Mouse (Mus musculus) R1 (cell line): ENCODE data around the gene Mok.

Experiments used
- DNase-seq: peaks from one replicate; pipeline ENCODE4 v3.0.0-alpha.2; 2018; ENCODE audit warnings: low read depth, low spot score

The Mok gene

DNA sequence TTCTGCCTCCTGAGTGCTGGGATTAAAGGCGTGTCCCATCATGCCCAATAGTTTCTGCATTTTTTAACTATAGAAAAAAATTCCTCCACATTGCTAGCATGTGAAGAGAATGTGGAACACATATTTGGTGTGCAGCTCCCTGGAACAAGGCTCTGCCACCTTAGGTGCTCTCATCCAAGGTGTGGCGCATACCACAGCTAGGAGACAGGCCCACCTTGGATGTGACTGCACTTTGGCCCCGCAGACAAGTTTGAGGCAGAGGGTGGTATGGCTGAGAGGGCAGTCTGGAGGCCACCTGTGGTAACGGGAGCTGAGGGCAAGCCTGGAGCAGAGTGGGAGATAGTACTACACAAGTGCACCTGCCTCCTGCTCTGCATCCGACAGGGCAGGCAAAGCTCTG, 31.9 kb downstream of the Mok start:
- DNase-seq: no peak

DNA sequence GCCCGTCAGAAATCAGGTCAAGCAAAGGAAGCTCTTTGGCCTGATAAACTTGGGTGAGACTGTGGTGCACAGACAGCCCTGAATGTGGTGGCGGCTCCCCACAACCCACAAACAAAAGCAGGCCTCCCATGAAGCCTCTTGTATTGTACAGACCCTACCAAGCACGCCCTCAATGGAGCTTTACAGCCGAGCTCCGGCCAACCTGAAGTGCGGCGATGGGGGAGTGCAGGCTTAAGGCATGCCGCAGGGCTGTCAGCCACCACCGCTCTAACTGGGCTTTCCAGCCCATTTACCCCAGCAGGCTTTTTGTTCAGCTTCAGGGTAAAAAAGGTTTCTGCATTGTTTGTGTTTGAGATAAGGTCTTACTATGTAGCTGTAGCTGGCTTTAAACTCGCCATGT, 32.3 kb downstream of the Mok start:
- DNase-seq: peak; percentile 43

DNA sequence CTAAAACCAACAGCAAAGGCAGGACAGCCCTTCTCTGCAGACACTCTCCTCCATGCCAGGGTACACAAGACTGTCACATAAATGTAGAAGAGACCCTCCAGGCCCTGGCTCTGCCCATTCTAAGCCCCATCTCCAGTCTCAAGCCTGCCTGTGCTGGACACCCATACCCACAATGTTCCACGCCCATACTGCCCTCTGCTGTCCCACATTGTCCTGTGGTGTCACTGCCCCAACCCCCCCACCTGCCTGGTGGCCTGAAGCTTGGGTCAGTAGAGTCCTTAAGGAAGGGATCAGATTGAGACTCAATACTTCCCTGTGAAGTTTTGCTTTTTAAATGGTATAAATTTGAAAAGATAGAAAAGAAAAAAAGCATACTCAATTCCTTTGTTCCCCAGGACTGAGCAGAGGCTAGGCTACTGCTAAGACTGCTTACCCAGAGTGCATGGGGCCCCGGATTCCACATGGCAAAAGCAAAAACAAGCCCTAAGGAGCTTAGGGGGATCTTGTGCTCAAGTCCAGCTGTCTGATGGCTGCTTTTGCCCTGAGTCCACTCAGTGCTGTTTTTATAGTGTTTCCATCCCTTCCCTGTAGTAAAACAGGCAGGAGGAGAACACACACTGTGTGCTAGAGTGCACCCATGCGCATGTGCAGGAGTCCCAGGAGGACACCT, 34.3 kb downstream of the Mok start:
- DNase-seq: no peak

DNA sequence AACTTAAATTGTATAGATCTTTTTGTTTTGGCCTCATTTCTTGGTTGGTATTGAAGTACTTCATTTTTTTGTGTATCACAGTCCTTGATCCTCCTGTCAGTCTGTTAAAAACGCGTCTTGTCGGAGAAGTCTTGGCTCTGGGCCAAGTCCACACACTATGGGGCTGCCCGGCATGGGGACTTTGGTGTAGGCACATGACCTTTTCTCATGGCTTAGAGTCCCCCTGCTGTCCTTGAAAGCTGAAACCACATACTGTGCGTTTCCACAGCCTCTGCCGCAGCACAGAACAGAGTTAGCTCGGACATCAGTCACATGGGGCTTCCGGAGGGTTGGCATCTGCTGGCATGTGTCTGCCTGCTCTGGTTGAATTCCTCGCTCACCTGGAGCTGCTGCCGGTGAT, 36.5 kb downstream of the Mok start:
- DNase-seq: peak; percentile 57

DNA sequence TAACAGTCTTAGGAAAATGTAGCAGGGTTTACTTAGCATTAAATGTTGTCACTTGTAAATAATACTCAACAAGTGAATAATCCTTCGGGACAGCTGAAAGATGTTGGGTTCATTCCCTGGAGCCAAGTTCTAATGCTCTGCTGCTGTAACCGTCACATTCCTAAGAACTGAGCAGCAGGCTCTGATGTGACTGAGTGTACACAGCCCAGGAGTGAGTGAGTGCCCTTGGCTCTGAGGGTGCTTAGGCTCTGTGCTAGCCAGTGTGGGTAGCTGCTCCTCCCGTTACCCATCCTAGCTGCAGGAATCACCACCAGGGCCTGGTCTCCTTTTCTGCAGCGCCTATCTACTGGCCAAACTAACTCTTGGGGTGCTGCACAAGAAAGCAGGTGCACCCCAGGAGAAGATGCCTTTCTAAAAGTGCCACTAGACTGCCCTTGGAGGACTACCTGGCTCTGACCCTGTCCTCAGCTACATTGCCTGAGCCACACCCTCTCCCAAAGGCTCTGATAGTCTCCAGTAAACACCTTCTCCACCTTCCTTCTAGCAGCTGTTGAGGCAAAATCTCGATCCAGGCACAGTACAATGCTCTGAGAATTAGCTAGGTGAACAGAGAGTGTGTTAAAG, 38.0 kb downstream of the Mok start:
- DNase-seq: no peak

DNA sequence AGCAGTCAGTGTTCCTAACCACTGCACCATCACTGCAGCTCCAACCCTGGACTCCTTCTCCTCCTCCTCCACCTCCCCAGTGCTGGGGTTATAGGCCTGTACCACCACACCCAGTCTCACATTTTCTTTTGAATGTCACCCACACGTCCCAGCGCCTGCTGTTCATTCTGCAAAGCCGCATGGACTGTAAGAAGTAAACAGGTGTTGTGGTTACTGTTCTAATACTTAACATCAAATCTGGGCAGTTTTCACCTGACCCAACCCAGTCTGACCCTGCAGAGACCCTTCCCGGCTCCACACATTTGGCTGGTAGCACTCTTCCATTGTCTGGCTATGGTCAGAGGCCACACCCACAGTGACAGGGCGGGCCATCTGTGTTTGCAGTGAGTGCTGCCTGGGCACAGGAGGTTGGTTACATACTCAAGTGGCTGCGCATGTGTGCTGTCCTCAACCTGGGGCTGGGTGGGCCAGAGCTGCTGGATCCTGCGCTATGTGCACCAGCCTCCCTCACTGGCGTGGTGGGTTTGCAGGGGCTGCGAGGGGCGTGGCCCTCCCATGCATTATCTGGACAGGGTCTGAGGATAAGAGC, 38.8 kb downstream of the Mok start:
- DNase-seq: peak; percentile 49

DNA sequence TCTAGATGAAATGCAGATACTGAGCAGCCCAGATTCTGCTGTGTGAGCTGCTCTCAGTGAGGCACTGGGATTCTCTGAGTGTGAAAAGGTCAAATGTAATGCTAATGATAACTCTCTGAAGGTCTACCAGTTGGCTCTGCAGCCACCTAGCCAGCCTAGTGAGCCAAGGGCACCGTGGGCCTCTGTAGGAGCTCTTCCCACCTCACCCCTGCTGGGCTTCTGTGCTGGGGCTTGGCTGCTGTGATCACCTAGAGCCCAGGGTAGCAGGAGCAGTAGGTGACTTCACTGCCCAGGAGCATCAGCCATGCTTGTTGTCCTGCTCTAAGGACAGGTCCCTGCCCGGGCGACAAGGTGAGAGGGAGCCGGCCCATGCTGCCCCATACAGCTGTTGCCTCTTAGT, 41.5 kb downstream of the Mok start:
- DNase-seq: no peak

DNA sequence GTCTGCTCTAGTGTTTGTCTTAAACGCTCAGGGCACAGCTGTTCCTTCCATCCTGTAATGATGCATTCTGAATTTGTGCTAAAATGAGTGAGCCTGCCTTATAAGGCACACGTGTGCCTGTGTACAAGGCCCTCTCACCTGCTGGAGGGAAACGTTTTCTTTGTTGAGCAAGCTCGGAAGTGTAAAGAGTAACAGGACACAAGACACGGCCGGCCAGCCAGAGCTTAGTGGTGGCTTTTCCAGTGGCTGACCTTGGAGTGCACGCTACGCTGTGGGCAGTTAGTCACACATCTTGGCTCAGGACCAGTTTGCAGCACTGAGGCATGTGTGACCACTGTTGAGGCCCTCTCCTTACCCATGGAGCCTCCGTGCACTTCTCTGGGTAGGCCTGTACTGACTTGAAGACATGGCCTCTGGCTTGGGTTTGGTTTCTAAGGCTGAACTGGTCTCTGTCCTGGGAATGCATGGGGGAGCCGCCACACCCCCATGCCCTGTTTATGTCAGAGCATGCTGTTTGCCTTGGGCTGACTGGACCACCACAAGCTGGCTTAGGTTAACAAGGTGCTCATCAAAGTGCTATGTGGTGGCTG, 42.8 kb downstream of the Mok start:
- no peak for DNase-seq

DNA sequence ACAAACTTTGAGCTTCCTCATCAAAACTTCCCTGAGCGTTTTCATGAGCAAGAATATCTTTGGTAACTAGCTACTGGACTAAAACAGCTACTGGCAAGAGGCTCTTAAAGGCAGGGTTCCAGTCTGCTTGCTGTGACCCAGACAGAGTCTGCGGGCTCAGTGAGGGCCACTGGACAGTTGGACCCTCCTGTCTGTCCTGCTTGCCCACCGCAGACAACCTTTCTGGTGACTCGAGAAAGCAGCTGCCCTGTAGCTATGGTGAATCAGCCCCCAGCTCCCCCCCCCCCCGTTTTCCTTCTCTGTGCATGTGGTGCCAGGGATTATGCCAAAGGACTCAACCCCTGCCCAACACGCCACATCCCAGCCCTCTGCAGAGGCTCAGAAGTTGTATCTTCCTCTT, 43.5 kb downstream of the Mok start:
- no peak for DNase-seq

DNA sequence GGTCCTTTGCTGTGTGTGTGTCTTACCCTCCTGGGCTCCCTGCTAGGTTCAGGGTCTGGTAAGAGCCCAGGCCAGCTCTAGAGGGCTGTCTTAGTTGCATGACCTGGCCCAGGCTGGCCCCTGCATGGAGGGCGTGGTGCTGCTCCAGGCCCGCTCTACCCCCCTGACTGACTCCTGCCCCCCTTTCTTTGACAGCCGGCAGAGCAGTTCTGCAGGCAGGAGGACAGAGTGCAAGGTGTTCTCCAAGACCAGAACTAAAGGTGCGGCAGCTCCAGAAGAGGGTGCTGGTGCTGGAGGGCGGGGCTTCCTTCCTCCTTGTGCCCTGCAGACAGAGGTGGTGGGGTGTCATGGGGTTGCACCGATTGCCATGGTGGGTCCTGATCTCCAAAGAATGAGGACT, 44.0 kb downstream of the Mok start:
- DNase-seq: no peak

DNA sequence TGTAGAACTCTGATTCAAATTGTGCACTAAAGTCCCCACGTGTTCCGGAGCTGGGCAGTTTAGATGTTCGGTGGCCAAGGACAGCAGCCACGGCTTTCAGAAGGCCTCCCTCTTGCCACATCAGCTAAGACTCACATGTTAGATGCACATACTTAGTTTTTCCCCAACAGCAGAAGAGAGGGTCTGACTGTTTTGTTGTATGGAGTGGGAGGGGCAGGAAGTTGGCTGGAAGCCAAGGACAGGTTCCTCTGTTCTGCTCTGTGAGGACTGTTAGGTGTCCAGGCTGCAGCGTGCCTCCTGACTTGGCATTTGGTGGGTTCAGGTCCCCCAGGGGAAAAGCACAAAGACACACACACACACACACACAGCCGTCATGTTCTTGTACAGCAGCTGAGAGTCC, 45.7 kb downstream of the Mok start:
- DNase-seq: peak; percentile 38

DNA sequence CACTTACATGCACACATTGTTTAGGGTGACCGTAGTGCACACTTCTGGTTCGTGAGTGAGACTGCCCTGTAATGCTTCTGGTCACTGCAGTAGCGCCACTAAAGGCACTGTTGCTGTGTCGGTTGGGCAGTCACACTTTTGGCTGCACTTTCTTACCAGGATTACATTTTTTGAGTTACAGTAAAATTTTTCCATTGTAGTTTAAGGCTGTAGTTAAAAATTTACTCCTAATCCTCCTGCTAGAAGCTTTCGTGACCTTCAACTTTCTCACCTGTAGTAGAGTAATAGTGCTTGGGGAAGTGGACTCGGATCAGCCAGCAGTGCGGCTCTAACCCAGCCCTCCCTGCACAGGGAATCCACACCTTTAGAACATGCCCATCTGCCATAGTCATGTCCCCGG, 49.7 kb downstream of the Mok start:
- DNase-seq: no peak

DNA sequence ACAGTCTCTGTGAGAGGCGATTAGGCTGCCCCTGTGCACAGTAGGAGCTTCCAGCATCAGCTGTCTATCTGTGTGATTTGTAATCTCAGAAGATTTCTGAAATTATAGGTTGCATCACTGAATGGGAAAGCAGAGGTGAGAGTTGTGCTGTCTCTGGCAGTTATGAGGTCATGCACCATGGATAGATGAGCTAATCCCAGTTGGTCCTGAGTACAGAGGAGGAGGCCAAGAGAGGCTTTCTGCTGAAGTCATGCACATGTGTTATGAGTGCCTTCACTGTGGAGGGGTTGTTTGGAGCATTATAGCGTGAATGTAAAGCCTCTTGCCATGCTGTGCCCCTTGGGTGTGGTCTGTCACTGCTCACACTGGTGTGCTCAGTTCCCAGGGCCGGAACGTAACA, 50.2 kb downstream of the Mok start:
- DNase-seq: no peak

DNA sequence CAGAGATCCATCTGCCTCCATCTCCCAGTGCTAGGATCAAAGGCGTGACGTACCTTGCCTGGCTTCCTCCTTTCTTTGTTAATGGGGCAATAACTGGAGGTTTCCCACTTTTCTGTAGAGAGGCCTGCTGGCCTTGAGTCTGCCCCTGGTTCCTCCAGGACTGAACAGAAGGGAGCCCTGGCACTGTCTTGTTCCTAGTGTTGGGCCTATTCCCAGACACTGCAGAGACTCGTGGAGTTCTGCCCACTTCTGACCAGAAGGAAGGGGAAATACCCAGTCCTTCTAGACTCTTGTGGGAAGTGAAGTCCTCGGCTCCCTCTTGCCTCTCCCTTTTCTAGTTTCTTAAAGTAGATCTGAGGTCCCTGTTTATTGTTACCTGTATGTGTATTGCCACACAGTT, 54.5 kb downstream of the Mok start:
- no peak for DNase-seq

DNA sequence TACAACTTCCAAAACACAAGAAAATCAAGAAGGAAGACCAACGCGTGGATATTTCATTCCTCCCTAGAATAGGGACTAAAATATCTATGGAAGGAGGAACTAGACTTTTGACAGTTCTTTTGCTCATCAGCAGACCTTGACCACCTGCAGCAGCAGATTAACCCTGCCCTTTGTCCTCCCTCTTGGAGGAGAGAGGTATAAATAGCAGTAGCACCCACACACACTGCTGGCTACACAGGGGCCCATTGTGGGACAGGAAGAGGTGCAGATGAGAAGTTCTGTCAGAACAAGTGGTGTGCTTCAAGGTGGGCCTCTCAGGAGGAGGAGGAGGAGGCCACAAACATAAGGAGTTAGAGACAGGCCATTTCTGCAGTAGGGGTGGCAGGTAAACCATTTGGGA, 56.5 kb downstream of the Mok start:
- no peak for DNase-seq

DNA sequence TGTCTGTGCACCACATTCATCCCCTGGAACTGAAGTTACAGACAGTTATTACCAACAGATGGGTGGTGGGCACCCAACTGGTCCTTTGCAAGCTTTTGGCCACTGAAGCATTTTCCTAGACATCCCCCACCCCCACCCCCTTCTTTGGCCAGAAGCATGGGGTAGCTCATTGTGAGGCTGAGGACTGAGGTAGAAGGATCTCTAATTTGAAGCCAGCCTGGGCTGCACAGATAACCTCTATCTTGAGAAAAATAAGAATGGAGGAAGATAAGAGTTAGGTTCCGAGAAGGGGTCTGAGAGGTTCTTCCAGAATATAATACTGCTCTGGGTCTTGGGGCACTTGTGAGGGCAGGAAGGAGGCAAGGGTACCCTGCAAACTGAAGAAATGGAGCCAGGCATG, 58.5 kb downstream of the Mok start:
- DNase-seq: no peak

DNA sequence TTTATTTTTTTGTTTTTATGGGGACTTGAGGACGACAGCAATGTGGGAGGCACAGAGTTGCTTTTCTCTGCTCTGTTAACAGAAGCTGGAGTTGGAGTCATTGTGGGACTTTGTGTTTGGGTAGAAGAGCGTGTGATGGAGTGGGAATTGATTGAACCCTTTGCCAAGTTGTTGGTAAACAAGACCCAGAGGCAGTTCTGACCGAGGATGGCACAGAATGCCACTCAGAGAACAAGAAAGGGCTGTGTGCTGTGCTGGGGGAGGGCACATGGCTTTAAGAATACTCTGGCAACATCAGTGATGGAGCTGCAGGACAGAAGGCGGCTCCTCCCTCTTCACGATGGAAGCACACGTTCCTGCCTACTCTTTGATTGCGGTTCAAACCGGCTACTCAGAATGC, 59.6 kb downstream of the Mok start:
- no peak for DNase-seq

DNA sequence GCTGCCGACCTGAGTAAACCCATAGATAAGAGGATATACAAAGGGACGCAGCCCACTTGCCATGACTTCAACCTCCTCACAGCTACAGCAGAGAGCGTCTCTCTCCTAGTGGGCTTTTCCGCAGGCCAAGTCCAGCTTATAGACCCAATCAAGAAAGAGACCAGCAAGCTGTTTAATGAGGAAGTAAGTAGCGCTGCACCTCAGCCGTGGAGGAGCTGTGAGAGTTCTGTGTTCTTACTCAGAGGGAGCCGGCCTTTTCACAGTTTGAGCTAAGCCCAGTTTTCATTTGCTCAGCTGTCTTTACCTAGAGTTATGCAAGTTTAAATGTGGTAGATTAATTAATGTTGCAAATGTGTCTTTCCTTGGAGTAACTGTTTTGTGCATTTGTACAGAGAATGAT, 61.4 kb downstream of the Mok start:
- DNase-seq: no peak

DNA sequence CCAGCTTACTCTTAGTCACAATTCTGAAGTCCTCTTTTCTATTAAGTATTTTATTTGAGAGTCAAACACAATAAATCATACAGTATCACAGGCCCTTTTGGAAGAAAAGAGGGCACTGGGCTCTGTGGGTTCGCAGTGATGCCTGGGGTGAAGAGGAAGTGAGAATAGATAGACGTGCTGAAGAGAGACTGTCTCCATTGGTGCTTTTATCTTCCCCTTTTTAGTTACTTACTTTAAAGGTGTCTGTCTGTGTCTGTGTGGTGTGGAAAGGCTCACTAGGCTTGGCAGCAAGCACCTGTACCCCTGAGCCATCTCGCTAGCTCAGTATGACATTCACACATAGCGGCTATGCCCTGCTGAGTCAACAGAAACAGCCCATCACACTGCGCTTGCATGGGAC, 62.9 kb downstream of the Mok start:
- no peak for DNase-seq

DNA sequence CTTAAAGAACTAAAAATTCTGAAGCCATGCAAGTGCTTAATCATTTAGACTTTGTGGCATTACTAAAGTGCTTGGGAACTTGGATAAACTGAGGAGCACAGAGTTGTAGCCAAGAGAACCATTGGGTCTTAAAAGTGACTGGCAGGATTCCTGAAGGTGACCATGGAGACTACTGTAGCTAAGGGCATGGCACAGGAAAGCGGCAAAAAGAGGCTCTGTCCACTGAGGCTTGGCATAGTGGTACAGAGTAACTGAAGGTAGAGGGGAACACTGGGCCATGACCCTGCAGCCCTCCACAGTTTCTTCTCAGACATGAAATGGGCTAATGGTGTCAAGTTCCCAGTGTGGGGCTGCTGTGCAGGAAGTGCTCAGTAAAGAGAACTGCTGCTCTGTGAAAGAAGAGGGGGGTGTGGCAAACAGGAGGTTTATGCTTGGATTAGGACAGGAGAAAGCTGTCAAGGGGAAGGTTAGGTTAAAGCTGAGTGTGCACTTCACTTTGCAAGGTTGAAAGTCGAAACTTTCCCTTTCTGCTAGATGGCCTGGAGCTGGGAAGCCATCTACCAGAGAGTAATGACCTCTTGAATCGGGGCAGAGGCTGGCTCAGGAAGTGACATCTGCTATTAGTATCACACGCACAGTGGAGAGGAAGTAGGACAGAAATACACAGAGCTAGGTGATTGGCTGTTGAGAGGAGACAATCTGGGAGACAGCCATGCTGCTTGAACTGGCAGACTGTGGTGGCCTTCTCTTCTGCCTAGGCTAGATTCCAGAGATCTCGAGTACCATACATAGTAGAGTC, 64.9 kb downstream of the Mok start:
- peak; percentile 45 for DNase-seq

DNA sequence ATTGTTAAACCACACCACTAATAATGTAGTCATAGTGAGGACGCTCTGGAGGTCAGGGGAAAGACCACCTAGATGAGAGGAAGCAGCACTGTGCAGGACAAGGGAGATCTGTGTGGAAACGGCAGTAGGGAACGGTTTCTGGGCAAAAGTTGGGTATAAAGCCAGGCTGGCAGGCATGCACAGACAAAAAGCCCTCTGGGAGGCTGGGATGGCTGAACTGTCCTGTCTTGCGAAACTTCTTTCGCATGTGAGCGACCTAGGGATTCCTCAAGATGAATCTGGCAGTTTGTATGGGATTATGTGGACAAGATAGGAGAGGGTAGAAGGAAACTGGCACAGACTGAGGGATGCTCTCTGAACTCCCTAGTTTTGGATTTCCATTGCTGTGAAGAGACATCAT, 68.8 kb downstream of the Mok start:
- no peak for DNase-seq

DNA sequence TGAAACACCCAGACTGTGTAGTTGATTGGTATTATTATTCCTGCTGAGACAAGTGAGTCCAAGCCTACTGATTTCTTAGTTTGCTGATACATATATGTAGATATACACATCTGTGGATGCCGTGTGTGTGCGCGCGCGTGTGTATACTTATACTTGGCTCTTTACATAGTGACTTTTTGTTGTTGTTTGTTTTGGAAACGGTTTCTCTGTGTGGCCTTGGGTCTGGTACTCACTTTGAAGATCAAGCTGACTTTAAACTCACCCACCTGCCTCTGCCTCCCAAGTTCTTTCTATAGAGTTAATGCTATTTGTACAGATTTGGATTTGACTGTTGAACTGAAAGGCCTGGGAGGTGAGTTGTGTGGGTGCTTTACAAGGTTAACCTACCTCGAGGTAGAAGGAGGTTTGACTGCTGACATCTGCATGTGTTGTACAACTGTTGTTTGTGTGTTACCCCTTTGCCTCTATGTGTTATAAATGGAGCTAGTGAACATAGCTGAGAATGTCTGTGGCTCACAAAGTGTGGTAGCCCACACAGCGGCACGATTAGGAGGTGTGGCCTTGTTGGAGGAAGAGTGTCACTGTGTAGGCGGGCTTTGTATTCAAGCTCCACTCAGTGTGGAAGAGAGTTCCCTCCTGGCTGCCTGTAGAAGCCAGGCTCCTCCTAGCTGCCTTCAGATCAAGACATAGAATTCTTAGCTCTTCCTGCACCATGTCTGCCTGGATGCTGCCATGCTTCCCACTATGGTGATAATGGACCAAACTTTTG, 70.1 kb downstream of the Mok start:
- DNase-seq: peak; percentile 61
